Mouse (Mus musculus): ENCODE results near the gene Ehmt1. TPM values are rescaled to one million over a fixed set of nuclear protein-coding genes. Genes with fewer than 3 reads are reported as not detected.

Gene Ehmt1
- polyA plus RNA-seq, 1 experiment from 2014 or later = 43.1 TPM

DNA sequence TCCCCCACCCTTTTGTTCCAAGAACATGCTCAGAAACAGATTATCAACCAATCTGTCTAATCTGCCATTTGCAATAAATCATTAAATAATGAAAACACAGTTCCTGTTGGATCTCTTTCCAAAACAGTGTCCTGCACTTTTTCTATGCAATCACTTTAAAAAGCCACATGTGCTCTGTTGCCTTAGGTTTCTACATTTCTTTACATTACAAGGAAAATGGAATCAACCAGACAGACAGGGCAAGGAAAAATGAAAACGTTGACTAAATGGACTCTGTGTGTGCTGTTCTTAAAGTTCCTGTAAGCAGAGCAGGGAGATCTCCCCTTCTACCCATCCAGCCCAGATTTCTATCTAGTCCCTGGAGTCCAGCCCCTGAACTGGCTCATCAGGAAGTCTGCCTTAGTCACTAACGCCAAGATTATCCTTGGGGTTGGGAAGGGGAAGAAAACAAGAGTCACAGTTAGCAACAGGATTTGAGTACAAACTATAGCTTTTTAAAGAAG, 13.7 kb downstream of the Ehmt1 start:
- WGBS = 36% methylated on average over 2 of the region's 2 CpGs
- H3K9me3 ChIP-seq (replicated peaks) = no peaks in the 10 kb centered on the region
- peak overlapping the region; percentile 41 for H3K27ac ChIP-seq
- no peak for ATAC-seq (replicated peaks; ENCODE audit: insufficient number of reproducible peaks, insufficient read depth, low FRiP score, low read depth)
- no peaks in the 10 kb centered on the region for H3K36me3 ChIP-seq
- no peaks in the 10 kb centered on the region for H3K27me3 ChIP-seq
- no peak overlapping the region for H3K9ac ChIP-seq
- H3K4me3 ChIP-seq = no peak overlapping the region
- no peak overlapping the region for H3K4me2 ChIP-seq
- H3K4me1 ChIP-seq (replicated peaks) = peaks cover 39% of the 10 kb centered on the region

DNA sequence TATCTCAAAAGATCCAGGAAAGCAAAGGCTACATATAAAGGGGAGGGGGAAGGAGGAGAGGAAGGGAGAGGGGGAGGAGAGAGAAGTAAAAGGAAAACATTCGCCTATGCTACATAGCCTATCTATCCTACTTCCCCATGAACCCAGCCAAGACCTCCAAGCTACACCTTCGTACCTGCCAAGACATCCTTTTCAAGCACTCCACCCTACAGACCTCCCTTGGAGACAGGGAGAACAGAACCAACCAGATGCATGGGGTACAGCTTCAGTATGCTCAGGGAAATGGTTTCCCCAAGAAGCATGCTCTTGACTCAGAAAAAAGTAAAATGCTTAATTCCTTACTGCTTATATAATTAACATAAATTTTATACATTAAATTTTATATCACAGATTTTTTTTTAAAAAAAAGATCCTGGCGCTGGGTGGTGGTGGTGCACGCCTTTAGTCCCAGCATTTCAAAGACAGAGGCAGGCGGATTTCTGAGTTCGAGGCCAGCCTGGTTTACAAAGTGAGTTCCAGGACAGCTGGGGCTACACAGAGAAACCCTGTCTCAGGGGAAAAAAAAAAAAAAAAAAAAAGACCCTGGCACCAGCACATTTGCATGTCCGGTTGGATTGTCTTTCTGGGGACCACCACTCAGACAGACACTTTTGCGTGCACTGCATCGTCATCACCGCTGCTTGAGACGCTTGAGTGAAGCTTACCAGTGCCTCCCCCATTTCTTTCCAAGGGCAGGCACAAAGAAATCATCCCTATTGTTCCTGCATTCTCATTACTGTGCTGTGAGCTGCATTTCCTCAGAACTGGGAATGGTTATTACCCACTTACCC, 14.4 kb downstream of the Ehmt1 start:
- WGBS = 81% methylated on average over 11 of the region's 11 CpGs
- H3K27ac ChIP-seq = no peak overlapping the region; the same call in 1 of the 2 replicates
- H3K4me3 ChIP-seq = no peak overlapping the region
- peaks cover 39% of the 10 kb centered on the region for H3K4me1 ChIP-seq (replicated peaks)
- H3K36me3 ChIP-seq = no peaks in the 10 kb centered on the region
- no peak overlapping the region for H3K9ac ChIP-seq
- H3K9me3 ChIP-seq (replicated peaks) = no peaks in the 10 kb centered on the region
- ATAC-seq (replicated peaks; ENCODE audit: insufficient number of reproducible peaks, insufficient read depth, low FRiP score, low read depth) = no peak
- no peak overlapping the region for H3K4me2 ChIP-seq
- no peaks in the 10 kb centered on the region for H3K27me3 ChIP-seq

DNA sequence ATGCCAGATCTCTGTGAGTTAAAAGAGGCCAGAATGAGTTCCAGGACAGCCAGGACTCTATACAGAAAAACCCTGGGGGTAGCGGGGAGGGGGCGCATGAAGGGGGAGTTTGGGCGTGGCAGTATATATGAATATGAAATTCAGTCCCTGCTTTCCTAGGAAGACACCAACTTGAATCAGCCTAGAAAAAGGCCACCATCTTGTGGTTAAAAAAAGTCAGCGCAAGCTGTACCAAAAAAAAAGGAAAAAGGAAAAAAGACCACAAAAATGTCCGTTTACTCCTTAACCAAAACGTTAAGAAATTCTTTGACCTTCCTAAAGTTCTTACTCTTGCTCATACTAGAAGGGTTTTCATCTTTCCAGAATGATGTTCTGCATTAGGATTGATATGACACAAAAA, 16.4 kb downstream of the Ehmt1 start:
- H3K27ac ChIP-seq = no peak overlapping the region
- no peak overlapping the region for H3K9ac ChIP-seq
- no peaks in the 10 kb centered on the region for H3K27me3 ChIP-seq
- peaks cover 39% of the 10 kb centered on the region for H3K4me1 ChIP-seq (replicated peaks)
- no peak overlapping the region for H3K4me2 ChIP-seq
- no peaks in the 10 kb centered on the region for H3K9me3 ChIP-seq (replicated peaks)
- WGBS = 83% methylated on average over 6 of the region's 6 CpGs
- no peak overlapping the region for H3K4me3 ChIP-seq
- ATAC-seq (replicated peaks; ENCODE audit: insufficient number of reproducible peaks, insufficient read depth, low FRiP score, low read depth) = no peak
- H3K36me3 ChIP-seq = no peaks in the 10 kb centered on the region; the same call in 1 of the 2 replicates

DNA sequence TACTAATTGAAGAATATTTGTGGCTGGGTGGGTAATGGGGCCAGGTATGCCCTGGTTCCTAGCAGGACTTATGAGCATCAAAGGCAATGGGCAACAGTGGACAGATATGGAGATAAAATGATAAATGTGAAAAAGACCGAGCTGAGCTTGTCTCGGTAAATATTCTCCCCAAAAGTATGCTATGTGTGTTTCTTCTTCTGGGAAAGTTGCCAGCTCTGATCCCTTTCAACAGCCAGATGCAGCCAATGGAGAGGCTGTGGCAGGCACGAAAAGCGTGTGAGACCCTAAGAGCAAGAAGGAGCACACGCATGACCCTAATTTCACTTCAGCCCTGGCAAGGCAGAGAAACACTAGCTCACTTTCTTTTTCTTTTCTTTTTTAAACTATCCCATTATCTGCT, 18.4 kb downstream of the Ehmt1 start:
- ATAC-seq (replicated peaks; ENCODE audit: insufficient number of reproducible peaks, insufficient read depth, low FRiP score, low read depth) = no peak
- no peaks in the 10 kb centered on the region for H3K9me3 ChIP-seq (replicated peaks)
- no peaks in the 10 kb centered on the region for H3K27me3 ChIP-seq
- no peak overlapping the region for H3K9ac ChIP-seq
- H3K4me3 ChIP-seq = no peak overlapping the region
- no peak overlapping the region for H3K27ac ChIP-seq
- no peaks in the 10 kb centered on the region; the same call in 1 of the 2 replicates for H3K36me3 ChIP-seq
- H3K4me2 ChIP-seq = peak overlapping the region; percentile 10; the same call in 1 of the 2 replicates
- peaks cover 33% of the 10 kb centered on the region for H3K4me1 ChIP-seq (replicated peaks)
- 31% methylated on average over 5 of the region's 5 CpGs for WGBS

DNA sequence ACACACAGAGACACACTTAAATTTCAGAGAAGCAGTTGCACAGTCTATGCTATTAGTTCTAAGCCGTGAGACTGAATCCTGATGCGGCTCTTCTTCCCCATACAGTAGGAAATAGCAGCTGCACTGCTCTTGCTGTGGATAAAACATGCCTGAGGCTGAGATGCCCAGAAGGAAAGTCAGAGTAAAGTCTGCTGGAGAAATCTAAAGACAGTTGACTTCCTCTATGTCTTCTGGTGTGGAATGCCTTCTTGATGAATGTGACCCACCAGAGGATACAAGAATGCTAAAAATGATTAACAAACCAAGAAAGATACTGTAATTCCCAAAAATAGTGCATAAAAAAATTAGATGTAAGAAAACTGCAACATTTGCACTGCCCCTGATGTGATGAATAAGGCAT, 20.1 kb downstream of the Ehmt1 start:
- peaks cover 21% of the 10 kb centered on the region for H3K4me1 ChIP-seq (replicated peaks)
- no peak overlapping the region for H3K9ac ChIP-seq
- H3K9me3 ChIP-seq (replicated peaks) = no peaks in the 10 kb centered on the region
- no peak overlapping the region for H3K4me2 ChIP-seq
- 84% methylated on average over 2 of the region's 2 CpGs for WGBS
- H3K36me3 ChIP-seq = no peaks in the 10 kb centered on the region; the same call in 1 of the 2 replicates
- ATAC-seq (replicated peaks; ENCODE audit: insufficient number of reproducible peaks, insufficient read depth, low FRiP score, low read depth) = no peak
- no peaks in the 10 kb centered on the region for H3K27me3 ChIP-seq
- no peak overlapping the region for H3K4me3 ChIP-seq
- no peak overlapping the region for H3K27ac ChIP-seq

DNA sequence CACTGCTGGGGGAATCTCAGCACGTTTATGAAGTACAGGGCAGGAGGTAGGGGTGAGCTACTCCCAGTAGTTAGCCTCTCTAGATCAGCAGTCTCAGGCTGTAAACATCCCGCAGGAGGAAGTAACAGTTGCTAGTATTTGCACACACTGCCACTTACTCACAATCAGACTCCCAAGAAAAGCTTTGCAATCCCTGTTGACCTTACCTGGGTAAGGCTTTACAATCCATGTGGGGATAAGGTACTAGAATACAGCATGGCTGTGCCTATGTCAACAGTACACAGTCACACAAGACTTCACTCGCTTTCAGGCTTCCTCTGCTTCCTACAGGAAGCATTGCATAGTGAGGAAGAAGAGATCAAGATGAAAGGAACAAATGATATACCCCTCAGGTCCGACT, 22.7 kb downstream of the Ehmt1 start:
- H3K4me2 ChIP-seq = no peak overlapping the region
- no peak overlapping the region for H3K4me3 ChIP-seq
- ATAC-seq (replicated peaks; ENCODE audit: insufficient number of reproducible peaks, insufficient read depth, low FRiP score, low read depth) = no peak
- no peak overlapping the region for H3K27ac ChIP-seq
- H3K36me3 ChIP-seq = no peaks in the 10 kb centered on the region; the same call in 1 of the 2 replicates
- H3K4me1 ChIP-seq (replicated peaks) = peaks cover 12% of the 10 kb centered on the region
- no peak overlapping the region for H3K9ac ChIP-seq
- WGBS = 76% methylated on average over 4 of the region's 4 CpGs
- no peaks in the 10 kb centered on the region for H3K27me3 ChIP-seq
- no peaks in the 10 kb centered on the region for H3K9me3 ChIP-seq (replicated peaks)

DNA sequence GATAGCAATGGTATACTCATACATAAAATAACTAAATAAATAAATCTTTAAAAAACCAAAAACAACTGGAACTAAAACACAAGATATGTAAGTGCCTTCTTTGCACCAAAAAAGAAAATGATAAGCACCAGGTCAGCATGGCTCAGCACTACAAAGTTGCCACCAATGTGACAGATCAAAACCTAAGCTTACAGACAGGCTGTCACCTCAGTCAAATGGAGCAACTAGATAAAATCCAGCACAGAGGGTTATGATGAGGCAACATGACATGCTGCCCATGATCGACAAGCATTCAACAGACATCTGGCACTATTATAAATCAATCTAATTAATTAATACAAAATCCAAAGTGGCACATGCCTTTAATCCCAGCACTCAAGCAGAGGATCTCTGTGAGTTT, 25.2 kb downstream of the Ehmt1 start:
- no peak for ATAC-seq (replicated peaks; ENCODE audit: insufficient number of reproducible peaks, insufficient read depth, low FRiP score, low read depth)
- H3K9me3 ChIP-seq (replicated peaks) = no peaks in the 10 kb centered on the region
- 91% methylated on average over 1 of the region's 1 CpGs for WGBS
- no peak overlapping the region for H3K27ac ChIP-seq
- H3K36me3 ChIP-seq = no peaks in the 10 kb centered on the region; the same call in 1 of the 2 replicates
- H3K4me2 ChIP-seq = no peak overlapping the region
- H3K4me1 ChIP-seq (replicated peaks) = peaks cover 10% of the 10 kb centered on the region
- H3K4me3 ChIP-seq = no peak overlapping the region
- H3K9ac ChIP-seq = no peak overlapping the region
- no peaks in the 10 kb centered on the region for H3K27me3 ChIP-seq

DNA sequence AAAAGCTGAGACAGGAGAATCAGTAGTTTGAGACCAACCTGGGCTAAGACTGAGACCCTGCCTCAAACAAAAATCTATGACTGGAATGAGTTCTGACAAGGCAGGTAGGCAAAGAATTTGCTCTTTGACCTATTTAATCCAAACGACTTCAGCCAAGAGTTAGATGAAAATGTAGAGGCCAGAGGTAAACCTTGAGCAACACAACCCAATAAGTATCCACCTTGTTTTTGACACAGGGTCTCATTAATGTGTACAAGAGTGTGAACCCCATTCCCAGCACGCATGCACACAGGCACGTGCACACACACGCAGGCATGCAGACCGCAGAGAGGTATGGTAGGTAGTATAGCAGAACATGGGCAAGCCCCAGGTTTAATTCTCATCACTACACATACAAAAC, 27.1 kb downstream of the Ehmt1 start:
- Histone ChIP-seq H3K27me3 (no peaks in the 10 kb centered on the region), H3K4me2 (no peak overlapping the region), H3K4me1 (replicated peaks) (peaks cover 10% of the 10 kb centered on the region), H3K4me3 (no peak overlapping the region), H3K36me3 (no peaks in the 10 kb centered on the region), H3K9ac (no peak overlapping the region), H3K9me3 (replicated peaks) (no peaks in the 10 kb centered on the region), H3K27ac (no peak overlapping the region)
- WGBS = 85% methylated on average over 5 of the region's 5 CpGs
- no peak for ATAC-seq (replicated peaks; ENCODE audit: insufficient number of reproducible peaks, insufficient read depth, low FRiP score, low read depth)

DNA sequence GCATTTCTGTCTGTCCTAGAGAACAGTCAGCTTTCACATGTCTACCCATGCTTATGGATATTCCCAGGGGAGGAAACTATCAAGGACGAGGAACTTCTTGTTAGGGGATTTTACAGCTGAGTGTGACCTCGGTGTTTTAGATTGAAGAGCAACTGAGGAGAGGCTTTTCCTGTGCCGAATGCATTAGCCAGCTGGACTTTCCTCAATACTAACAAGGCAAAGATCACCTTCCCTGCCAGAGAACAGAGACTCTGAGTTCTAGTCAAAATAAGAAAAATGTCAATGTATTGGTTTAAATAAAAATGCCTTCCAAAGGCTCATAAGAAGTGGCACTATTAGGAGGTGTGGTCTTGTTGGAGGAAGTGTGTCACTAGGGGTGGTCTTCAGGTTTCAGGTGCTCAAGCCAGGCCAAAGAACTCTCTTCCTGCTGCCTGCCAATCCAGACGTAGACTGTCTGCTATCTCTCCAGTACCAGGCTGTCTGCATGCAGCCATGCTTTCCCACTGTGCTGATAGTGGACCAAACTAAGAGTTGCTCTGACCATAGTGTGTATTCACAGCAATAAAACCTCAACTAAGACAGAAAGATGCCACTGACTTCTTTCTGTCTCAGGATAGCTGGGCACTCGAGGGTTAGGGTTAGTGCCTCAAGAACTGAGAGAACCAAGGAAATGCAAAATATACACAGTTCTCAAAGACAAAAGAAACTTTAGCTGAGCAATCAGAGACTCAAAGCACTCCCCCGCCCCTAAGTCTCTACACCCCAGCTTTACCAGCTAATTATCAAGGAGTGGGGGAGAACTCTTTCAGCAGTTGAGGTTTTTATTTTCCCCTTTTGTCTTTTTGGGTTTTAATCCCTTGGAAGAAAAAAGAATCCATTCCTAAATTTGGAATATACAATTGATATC, 28.6 kb downstream of the Ehmt1 start:
- Histone ChIP-seq H3K9me3 (replicated peaks) (no peaks in the 10 kb centered on the region), H3K4me1 (replicated peaks) (peaks cover 10% of the 10 kb centered on the region), H3K4me3 (no peak overlapping the region), H3K27me3 (no peaks in the 10 kb centered on the region), H3K9ac (no peak overlapping the region), H3K36me3 (peaks cover 10% of the 10 kb centered on the region), H3K4me2 (no peak overlapping the region), H3K27ac (no peak overlapping the region)
- no peak for ATAC-seq (replicated peaks; ENCODE audit: insufficient number of reproducible peaks, insufficient read depth, low FRiP score, low read depth)
- 62% methylated on average over 6 of the region's 6 CpGs for WGBS

DNA sequence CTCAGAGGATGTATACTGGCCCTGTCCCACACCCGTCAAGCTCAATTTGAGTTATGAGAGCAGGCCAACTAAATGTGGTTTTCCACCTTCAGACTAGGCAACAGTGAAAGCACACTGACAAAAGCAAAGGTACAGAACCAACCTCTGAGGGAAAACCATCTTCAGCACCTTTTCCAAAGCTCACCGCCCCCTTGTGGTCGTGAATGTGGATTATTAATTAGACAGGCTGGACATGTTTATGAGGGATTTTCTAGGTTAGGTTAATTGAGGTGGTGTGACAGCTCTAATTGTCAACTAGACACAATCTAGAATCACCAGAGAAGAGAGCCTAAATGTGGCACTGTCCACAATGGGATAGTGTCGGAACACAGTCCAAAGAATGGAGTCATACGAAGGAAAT, 30.5 kb downstream of the Ehmt1 start:
- H3K27me3 ChIP-seq = no peaks in the 10 kb centered on the region
- peaks cover 10% of the 10 kb centered on the region for H3K4me1 ChIP-seq (replicated peaks)
- no peaks in the 10 kb centered on the region for H3K9me3 ChIP-seq (replicated peaks)
- peaks cover 18% of the 10 kb centered on the region for H3K36me3 ChIP-seq
- no peak overlapping the region for H3K27ac ChIP-seq
- H3K4me3 ChIP-seq = no peak overlapping the region
- no peak overlapping the region for H3K4me2 ChIP-seq
- no peak for ATAC-seq (replicated peaks; ENCODE audit: insufficient number of reproducible peaks, insufficient read depth, low FRiP score, low read depth)
- WGBS = 81% methylated on average over 5 of the region's 5 CpGs
- H3K9ac ChIP-seq = no peak overlapping the region

DNA sequence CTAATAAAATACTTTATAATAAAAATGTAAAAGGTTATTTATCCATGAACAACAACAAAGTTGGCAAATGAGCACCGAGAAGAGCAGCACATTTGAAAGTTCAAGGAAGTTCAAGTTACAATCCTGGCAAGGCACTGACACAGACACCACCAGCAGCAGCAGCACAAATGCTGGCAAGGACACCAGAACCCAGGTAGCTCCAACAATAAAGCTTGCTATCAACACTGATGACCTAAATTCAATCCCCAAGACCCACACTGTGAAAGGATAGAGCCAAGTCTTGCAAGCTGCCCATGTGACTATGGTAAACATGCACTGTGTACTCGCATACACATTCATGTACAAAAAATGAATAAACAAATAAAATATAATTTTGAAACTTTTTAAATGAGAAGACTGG, 38.7 kb downstream of the Ehmt1 start:
- 92% methylated on average over 2 of the region's 2 CpGs for WGBS
- H3K9ac ChIP-seq = no peak overlapping the region
- H3K4me2 ChIP-seq = no peak overlapping the region
- no peak overlapping the region for H3K27ac ChIP-seq
- no peak for ATAC-seq (replicated peaks; ENCODE audit: insufficient number of reproducible peaks, insufficient read depth, low FRiP score, low read depth)
- H3K27me3 ChIP-seq = no peaks in the 10 kb centered on the region
- no peak overlapping the region for H3K4me3 ChIP-seq
- H3K36me3 ChIP-seq = peaks cover 38% of the 10 kb centered on the region
- H3K9me3 ChIP-seq (replicated peaks) = no peaks in the 10 kb centered on the region
- H3K4me1 ChIP-seq (replicated peaks) = no peaks in the 10 kb centered on the region
